Comparison of ENCODE assay signal across 11 mouse cellular contexts in the genomic region with DNA sequence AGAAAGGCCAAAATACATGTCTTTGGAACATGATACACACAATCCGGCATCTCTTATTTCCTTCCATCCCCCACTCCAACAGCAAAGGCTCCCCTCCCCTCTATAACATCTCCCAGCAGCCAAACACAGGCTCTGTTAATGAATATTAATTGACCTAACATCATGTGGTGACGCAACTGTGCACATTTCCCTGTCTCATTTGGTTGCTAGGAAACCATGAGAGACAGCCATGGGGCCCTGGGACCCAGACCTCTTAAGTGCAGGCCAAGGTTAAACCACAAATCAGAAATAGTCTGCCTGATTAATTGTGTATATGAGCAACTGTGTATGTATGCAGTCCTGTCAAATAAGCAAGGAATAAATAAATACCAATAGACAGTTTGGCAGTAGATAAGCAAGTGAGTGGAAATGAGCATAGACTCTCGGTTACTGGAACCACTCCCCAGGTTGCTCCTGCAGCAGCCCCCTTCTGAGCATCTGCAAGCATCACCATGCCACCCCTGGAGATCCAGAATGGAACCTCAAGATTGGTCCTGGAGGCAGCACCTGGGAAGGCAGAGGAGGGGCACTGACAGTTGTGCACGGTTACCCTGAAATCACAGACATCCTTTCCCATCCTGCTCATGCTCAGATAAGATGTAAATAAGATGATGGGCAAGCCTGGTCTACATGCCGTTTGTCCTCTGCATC.
DNase-seq lines count a peak whose midpoint lies in the region; ATAC-seq lines count a peak whose summit lies in the region.
"Had no signal": no experiment of that assay in that cellular context is flagged by ENCODE, and none has a peak within 500 bp of the region (broad histone marks: within the 10 kb centered on the region; RNA-seq: fewer than 3 reads in every experiment).

No protein-coding gene starts in this region.

- peak; percentile 67 for DNase-seq in neural tube, embryonic 11.5 days (ENCODE audit: low spot score)
- DNase-seq in neural tube, embryonic 10.5 days (ENCODE audit: extremely low spot score, low spot score): no peak
- peak; percentile 73 for DNase-seq in mesoderm, embryonic 11.5 days (ENCODE audit: low read depth, low spot score)
- DNase-seq in heart, adult 11 months: no peak
- no peak for DNase-seq in ovary, postnatal 36 days (ENCODE audit: low spot score)
- DNase-seq in urinary bladder, adult 18-20 months (ENCODE audit: low spot score in 2 of 2): no peak
- DNase-seq in gastrocnemius, postnatal 25 days: no peak
- DNase-seq: kidney, adult 11 months had no signal

- H3K4me1 ChIP-seq in neural tube, embryonic 11.5 days (ENCODE audit: control insufficient read depth, insufficient read depth, low read length): peaks cover 4% of the 10 kb centered on the region
- H3K4me1 ChIP-seq in forebrain, embryonic 13.5 days: peaks cover 42% of the 10 kb centered on the region

- no peaks in the 10 kb centered on the region for H3K36me3 ChIP-seq in neural tube, embryonic 11.5 days (ENCODE audit: control insufficient read depth, insufficient read depth, low read length)
- no peaks in the 10 kb centered on the region for H3K36me3 ChIP-seq in forebrain, embryonic 13.5 days (ENCODE audit: poor library complexity, severe bottlenecking)

- no peak overlapping the region for H3K4me3 ChIP-seq in neural tube, embryonic 11.5 days (ENCODE audit: low read depth, low read length)
- H3K4me3 ChIP-seq in forebrain, embryonic 13.5 days: no peak overlapping the region

- 47% methylated on average over 5 of the region's 5 CpGs for WGBS in neural tube, embryonic 11.5 days
- WGBS in forebrain, embryonic 13.5 days: 28% methylated on average over 5 of the region's 5 CpGs

- peak; percentile 90 for ATAC-seq in neural tube, embryonic 11.5 days (ENCODE audit: insufficient read depth, low FRiP score, low TSS enrichment)
- peak; percentile 95 for ATAC-seq in forebrain, embryonic 13.5 days

- peak overlapping the region; percentile 17; the same call in 1 of the 2 replicates for H3K27ac ChIP-seq in neural tube, embryonic 11.5 days (ENCODE audit: low read depth, low read length)
- H3K27ac ChIP-seq in forebrain, embryonic 13.5 days: peak overlapping the region; percentile 71

- no peak overlapping the region for H3K4me2 ChIP-seq in neural tube, embryonic 11.5 days (ENCODE audit: low read depth)
- 0 out of 2 replicates have a peak overlapping the region, but pooled peaks have one; percentile 12 for H3K4me2 ChIP-seq in forebrain, embryonic 13.5 days
- H3K4me2 ChIP-seq: heart, embryonic 11.5 days had no signal

- H3K9me3 ChIP-seq in neural tube, embryonic 11.5 days (ENCODE audit: control insufficient read depth, low read length): no peaks in the 10 kb centered on the region
- H3K9me3 ChIP-seq in forebrain, embryonic 13.5 days (replicated peaks): no peaks in the 10 kb centered on the region

- H3K27me3 ChIP-seq in neural tube, embryonic 11.5 days (ENCODE audit: control insufficient read depth, insufficient read depth, low read length): no peaks in the 10 kb centered on the region
- peaks cover 3% of the 10 kb centered on the region; the same call in 1 of the 2 replicates for H3K27me3 ChIP-seq in forebrain, embryonic 13.5 days
- H3K27me3 ChIP-seq: CH12.LX had no signal

- H3K9ac ChIP-seq in neural tube, embryonic 11.5 days (ENCODE audit: low read length): no peak overlapping the region
- no peak overlapping the region for H3K9ac ChIP-seq in forebrain, embryonic 13.5 days

Comparison
In these comparisons a context has a peak if more than half of its experiments do, and no peak if none do; other contexts are left out.
1. DNase-seq: peak in neural tube, embryonic 11.5 days (single experiment) and mesoderm, embryonic 11.5 days (single experiment); none in neural tube, embryonic 10.5 days (single experiment), heart, adult 11 months (single experiment), ovary, postnatal 36 days (single experiment), urinary bladder, adult 18-20 months (0 of 2) and gastrocnemius, postnatal 25 days (single experiment).